Mouse (Mus musculus) frontal cortex, postnatal 10 days (tissue): ENCODE data around the gene Rex2.
A peak's percentile ranks its signal among the peaks of the same experiment; 100 is the strongest.
"Not testable (repeated sequence)": the region's sequence is repeated elsewhere in the genome, so short reads cannot be mapped to it uniquely, and the experiment has no call there.

ENCODE experiments used
- DNase-seq, 2 experiments: peaks; one replicate each; pipeline ENCODE4 v3.0.0; 2022; ENCODE audit warnings: low spot score in 2 of 2, mixed read lengths in 1 of 2

Rex2 gene

GRCm38 (mm10) chr4:147021550-147021949, at the start of gene Rex2:
Gene Rex2, plus strand, starts transcription at chr4:147021850.
- not testable (repeated sequence) for DNase-seq

GRCm38 (mm10) chr4:146976581-146976980, 45.1 kb upstream of the Rex2 start:
- DNase-seq, result not testable (repeated sequence)

- DNase-seq, result not testable (repeated sequence)
These were observed 3.2 kb upstream of the Rex2 start for GRCm38 (mm10) chr4:147018400-147018799.

DNA sequence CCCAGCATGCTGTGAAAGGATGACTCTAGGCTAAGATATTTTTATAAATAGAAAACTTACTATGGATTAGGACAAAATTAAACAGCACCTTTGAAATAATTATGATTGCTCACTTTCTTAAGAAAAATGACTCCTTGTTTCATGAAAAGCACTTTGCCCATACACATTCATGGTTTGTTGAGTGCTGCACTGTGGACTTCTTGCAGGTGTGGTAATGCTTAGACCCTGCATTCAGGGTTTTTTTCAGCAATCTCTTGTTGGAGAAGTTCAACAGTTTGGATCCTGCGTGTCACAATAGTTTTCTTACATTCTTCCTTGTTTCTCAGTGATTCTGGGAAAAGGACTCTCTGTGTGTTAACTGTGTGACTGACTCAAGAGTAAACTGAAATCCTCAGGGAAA, 4.7 kb downstream of the Rex2 start:
- not testable (repeated sequence) for DNase-seq

DNA sequence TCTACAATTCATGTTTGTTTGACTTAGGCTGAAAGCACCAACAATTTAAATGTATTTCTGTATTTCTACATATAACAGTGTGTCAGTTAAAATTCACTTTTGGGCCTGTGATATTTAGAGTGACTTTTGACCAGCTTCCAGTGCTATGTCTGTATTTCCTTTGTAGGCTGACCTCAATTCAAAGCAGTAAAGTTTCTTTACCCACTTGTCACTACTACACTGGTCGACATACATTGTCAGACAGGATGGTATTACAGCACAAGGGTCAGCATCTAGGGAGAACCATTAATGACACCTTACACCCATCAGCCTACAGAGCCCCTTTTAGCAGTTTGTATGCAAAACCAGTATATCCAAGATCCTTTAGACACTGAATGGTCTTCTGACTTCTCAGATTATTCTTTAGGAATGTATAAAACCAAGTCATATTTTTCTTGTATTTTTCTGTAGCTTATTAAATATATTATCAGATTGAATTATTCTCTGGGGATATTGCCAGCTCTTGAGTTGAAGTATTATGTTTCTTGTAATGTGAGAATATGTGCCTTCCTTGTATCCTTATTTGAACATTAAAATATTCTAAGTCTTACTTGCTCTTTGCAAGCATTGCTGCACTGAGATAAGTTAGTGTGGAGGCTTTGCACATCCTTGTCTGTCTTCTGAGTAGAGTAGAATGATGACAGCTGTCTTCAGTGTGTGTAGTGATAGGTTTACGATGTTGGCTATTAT, 9.8 kb downstream of the Rex2 start:
- DNase-seq, result not testable (repeated sequence)

- DNase-seq, result not testable (repeated sequence)
These were observed 42.1 kb downstream of the Rex2 start for GRCm38 (mm10) chr4:147063768-147064167.

- DNase-seq, result not testable (repeated sequence)
These were observed 44.2 kb downstream of the Rex2 start for GRCm38 (mm10) chr4:147065861-147066260.

- DNase-seq, result not testable (repeated sequence)
These were observed 44.7 kb downstream of the Rex2 start for GRCm38 (mm10) chr4:147066380-147066779.

- not testable (repeated sequence) for DNase-seq
These were observed 74.0 kb downstream of the Rex2 start for GRCm38 (mm10) chr4:147095641-147096040.

DNA sequence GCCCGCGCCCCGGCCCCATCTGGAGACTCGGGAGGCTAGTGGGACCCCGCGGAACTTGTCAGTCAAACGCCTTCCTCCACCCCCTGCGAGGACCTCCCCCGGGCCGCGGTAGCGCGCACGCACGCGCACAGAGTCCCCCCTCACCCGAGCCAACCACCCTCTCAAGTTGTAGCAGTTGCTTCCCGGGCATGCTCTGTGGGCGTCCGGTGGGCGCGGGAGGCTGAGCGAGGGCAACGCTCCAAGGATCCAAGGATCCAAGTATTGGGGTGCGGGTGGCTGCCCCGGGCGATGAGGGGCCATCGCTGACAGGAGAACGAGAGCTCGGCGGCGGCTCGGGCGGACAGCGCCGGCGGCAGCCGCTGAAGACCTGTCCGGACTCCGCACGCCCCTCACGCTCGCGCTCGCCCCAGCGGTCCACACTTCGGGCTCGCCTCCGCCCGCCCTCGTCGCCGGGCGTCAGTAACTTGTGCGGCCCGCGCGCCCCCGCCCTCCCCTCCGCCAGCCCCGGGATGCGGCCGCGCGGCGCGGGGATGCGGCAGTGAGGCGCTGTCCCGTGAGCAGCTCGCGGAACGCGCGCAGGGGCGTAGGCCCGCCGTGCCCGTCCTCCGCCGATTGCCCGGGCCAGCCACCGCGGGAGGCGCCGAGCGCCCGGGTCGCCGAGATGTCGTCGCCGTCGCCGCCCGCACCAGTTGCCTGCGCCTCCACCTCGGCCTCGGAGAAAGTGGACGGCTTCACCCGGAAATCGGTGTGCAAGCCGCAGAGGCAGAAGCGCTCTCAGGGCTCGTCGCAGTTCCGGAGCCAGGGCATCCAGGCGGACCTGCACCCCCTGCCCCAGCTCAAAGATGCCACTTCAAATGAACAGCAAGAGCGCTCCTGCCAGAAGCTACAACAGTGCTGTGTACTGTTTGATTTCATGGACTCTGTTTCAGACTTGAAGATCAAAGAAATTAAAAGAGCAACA, 80.3 kb downstream of the Rex2 start:
- DNase-seq, result peak in 1 of 2 experiments; percentile 11

DNA sequence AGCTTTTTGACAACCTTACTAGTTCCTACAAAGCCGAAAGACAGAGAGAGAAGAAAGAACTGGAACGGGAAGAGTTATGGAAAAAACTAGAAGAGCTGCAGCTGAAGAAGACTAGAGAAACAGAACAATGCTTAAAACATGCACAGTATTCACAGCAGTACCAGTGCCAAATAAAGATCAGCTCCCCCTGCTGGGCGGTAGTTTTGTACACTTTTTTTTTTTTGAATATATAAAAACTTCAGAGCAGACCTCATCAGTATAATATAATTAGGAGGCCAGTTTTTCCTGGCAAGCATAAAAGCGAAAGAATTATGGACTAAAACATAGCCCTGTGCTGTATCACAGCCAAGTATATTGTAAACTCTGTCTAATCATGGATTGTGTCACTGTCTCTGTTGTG, 82.2 kb downstream of the Rex2 start:
- DNase-seq, result not testable (repeated sequence)
